Mouse (Mus musculus): ENCODE measurements around the gene Ptch2. TPM values are rescaled to one million over a fixed set of nuclear protein-coding genes. Genes with fewer than 3 reads are reported as not detected.
A peak's percentile ranks its signal among the peaks of the same experiment; 100 is the strongest.

Gene Ptch2
- polyA plus RNA-seq, 1 experiment from 2014 or later = 6.4 TPM

DNA sequence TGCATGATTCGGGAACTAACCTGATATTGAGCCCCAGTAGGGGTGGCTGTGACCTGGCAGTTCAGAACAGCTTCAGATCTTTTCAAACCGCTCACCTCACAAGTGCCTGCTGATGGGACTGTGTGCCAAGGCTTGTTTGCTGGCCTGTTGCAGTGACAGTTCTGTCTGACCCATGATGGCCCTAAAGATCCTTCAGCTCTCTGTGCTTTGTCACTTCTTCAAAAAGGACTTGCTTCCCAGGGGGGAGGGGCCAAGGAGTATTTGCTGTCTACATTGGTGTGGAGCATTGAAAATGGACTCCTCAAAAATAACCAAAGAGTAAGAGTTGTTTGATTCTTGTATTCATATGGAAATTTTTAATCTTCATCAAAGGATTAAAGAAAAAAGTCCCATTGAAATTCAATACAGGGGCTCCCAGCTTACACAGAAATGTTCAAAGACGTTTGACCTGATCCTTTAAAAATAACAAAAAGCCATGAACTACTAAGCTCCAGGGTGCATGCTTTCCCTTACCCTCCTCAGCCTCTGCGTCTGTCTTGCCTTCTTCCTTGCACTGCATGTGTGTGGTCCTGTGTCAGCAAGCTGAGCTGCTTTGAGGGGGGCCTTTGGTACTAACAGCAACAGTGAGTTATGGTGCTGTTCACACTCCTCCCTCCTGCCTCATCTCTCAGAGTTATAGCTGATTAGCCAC, 33.0 kb upstream of the Ptch2 start:
- Histone ChIP-seq H3K9me3 (ENCODE audit: control insufficient read depth, low read length) (no peaks in the 10 kb centered on the region), H3K4me1 (replicated peaks; ENCODE audit: control insufficient read depth, insufficient read depth, low read length) (peaks cover 2% of the 10 kb centered on the region; the same call in 1 of the 2 replicates), H3K9ac (ENCODE audit: low read length) (no peak overlapping the region), H3K4me2 (ENCODE audit: low read depth, low read length, severe bottlenecking) (no peak overlapping the region), H3K4me3 (ENCODE audit: low read depth, low read length) (no peak overlapping the region), H3K27ac (ENCODE audit: low read depth, low read length) (no peak overlapping the region), H3K27me3 (ENCODE audit: control insufficient read depth, insufficient read depth, low read length) (no peaks in the 10 kb centered on the region), H3K36me3 (ENCODE audit: control insufficient read depth, insufficient read depth, low read length) (no peaks in the 10 kb centered on the region; the same call in 1 of the 2 replicates)
- WGBS = 29% methylated on average over 4 of the region's 4 CpGs
- ATAC-seq (replicated peaks; ENCODE audit: low FRiP score) = peak; percentile 85
- DNase-seq (ENCODE audit: low spot score) = no peak

DNA sequence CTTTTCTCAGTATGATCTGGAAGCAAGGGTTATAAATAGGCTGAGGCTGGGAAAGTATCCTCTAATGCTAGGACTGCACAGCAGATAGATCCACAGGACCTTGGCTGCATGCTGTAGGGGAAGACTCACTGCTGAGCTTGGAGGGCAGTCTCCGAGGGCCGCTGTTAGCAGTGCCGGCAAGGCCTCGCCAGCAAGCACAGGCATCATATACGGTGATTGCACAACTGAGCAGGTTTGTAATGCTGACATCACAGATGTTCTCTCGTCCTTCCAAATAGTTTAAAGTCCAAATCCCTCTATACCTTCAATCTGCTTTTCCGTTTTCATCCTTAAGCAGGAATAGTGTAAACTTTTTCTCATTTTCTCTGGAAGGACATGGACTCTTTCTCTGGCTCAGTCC, 27.8 kb upstream of the Ptch2 start:
- H3K36me3 ChIP-seq (ENCODE audit: control insufficient read depth, insufficient read depth, low read length) = no peaks in the 10 kb centered on the region; the same call in 1 of the 2 replicates
- no peak overlapping the region for H3K27ac ChIP-seq (ENCODE audit: low read depth, low read length)
- no peak overlapping the region for H3K4me2 ChIP-seq (ENCODE audit: low read depth, low read length, severe bottlenecking)
- DNase-seq (ENCODE audit: low spot score) (no peak), ATAC-seq (replicated peaks; ENCODE audit: low FRiP score) (no peak)
- no peaks in the 10 kb centered on the region for H3K4me1 ChIP-seq (replicated peaks; ENCODE audit: control insufficient read depth, insufficient read depth, low read length)
- H3K9ac ChIP-seq (ENCODE audit: low read length) = no peak overlapping the region
- 94% methylated on average over 7 of the region's 7 CpGs for WGBS
- H3K4me3 ChIP-seq (ENCODE audit: low read depth, low read length) = no peak overlapping the region
- no peaks in the 10 kb centered on the region for H3K27me3 ChIP-seq (ENCODE audit: control insufficient read depth, insufficient read depth, low read length)
- H3K9me3 ChIP-seq (ENCODE audit: control insufficient read depth, low read length) = no peaks in the 10 kb centered on the region

DNA sequence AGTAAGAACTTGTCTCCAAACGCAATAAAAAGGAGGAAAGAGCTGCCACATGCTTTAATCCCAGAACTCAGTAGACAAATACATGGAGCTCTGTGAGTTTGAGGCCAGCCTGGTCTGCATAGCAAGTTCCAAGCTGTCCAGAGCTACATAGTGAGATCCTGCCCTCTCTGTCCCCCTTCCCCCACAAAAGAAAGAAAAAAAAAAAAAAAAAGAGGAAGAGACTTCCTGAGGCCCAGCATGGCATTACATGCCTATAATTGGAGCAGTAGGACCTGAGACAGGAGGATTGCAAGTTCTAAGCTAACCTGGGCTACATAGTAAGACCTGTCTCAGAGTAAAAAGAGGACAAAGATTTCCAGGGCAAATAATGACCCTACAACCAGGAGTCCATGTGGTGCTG, 26.2 kb upstream of the Ptch2 start:
- H3K27me3 ChIP-seq (ENCODE audit: control insufficient read depth, insufficient read depth, low read length) = no peaks in the 10 kb centered on the region
- H3K36me3 ChIP-seq (ENCODE audit: control insufficient read depth, insufficient read depth, low read length) = no peaks in the 10 kb centered on the region; the same call in 1 of the 2 replicates
- no peak overlapping the region for H3K27ac ChIP-seq (ENCODE audit: low read depth, low read length)
- no peaks in the 10 kb centered on the region for H3K4me1 ChIP-seq (replicated peaks; ENCODE audit: control insufficient read depth, insufficient read depth, low read length)
- 96% methylated on average over 1 of the region's 1 CpGs for WGBS
- DNase-seq (ENCODE audit: low spot score) (no peak), ATAC-seq (replicated peaks; ENCODE audit: low FRiP score) (no peak)
- H3K4me3 ChIP-seq (ENCODE audit: low read depth, low read length) = no peak overlapping the region
- no peak overlapping the region for H3K9ac ChIP-seq (ENCODE audit: low read length)
- no peaks in the 10 kb centered on the region for H3K9me3 ChIP-seq (ENCODE audit: control insufficient read depth, low read length)
- H3K4me2 ChIP-seq (ENCODE audit: low read depth, low read length, severe bottlenecking) = no peak overlapping the region

DNA sequence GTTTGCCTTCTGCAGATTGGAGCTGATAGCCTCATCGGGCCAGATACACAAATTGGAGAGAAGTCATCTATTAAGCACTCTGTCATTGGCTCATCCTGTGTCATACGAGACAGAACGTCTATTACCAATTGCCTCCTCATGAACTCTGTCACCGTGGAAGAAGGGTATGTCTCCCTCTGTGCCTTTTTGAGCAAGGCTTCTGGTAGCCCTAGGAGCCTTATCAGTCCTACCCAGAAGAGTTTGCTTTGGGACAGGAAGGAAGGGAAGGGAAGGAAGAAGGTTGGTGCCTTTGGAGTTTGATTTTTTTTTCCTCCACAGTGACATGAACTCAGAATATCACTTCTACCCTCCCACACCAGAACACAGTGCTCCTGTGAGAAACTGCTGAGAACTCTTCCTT, 25.3 kb upstream of the Ptch2 start:
- Histone ChIP-seq H3K36me3 (ENCODE audit: control insufficient read depth, insufficient read depth, low read length) (no peaks in the 10 kb centered on the region; the same call in 1 of the 2 replicates), H3K4me2 (ENCODE audit: low read depth, low read length, severe bottlenecking) (no peak overlapping the region), H3K27me3 (ENCODE audit: control insufficient read depth, insufficient read depth, low read length) (no peaks in the 10 kb centered on the region), H3K9ac (ENCODE audit: low read length) (no peak overlapping the region), H3K4me3 (ENCODE audit: low read depth, low read length) (no peak overlapping the region), H3K4me1 (replicated peaks; ENCODE audit: control insufficient read depth, insufficient read depth, low read length) (no peaks in the 10 kb centered on the region), H3K9me3 (ENCODE audit: control insufficient read depth, low read length) (no peaks in the 10 kb centered on the region), H3K27ac (ENCODE audit: low read depth, low read length) (no peak overlapping the region)
- no peak for DNase-seq (ENCODE audit: low spot score)
- WGBS = 87% methylated on average over 4 of the region's 4 CpGs
- no peak for ATAC-seq (replicated peaks; ENCODE audit: low FRiP score)

DNA sequence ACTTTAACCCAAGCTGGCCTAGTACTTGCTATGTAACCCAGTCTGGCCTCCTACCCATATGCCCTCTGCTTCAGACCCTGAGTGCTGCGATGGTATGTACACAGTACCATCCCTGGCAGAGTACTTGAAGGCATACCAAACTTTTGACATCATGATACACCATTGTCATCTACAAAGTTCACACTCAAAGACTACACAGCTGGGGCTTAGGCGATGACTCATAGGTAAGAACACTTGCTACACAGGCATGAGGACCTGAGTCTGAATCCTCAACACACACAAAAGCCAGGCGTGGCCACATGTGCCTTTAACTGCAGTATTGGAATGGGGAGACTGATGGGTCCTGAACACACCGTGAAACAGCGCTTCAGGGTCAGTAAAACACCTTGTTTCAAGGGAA, 24.7 kb upstream of the Ptch2 start:
- WGBS = 92% methylated on average over 5 of the region's 5 CpGs
- no peaks in the 10 kb centered on the region for H3K27me3 ChIP-seq (ENCODE audit: control insufficient read depth, insufficient read depth, low read length)

DNA sequence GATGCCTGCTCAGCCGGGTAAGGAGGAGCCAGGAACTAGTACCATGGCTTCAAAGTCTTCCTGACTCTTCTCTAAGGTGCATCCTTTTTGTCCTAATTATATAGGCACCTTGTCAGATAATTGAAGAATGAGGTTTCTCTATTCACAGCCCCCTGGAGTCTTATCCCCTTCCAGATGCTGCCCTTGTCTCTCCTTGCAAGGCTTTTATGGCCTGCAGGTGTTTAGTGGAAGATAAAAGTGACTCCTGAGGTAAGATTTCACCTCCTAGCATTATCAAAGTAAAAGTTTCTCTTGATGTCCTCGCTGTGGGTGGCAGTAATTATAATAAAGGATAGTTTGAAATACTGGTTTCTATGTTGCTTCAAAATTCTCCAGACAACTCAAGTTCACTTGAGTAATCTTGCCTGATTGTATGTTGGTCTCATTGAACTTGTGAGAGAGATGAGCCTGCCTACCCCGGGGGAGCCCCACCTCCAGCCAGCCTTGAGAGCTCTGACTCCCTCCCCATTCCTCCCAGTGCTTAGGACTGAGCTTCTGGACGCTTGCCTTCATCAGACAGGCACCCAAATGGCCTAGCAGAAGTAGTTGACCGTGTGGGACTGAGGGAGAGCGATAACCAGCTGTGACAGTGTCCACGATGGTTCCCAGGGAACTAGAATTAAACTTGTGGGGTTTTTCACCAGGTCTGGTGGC, 7.8 kb upstream of the Ptch2 start:
- H3K27ac ChIP-seq (ENCODE audit: low read depth, low read length) = no peak overlapping the region
- H3K27me3 ChIP-seq (ENCODE audit: control insufficient read depth, insufficient read depth, low read length) = no peaks in the 10 kb centered on the region
- H3K4me3 ChIP-seq (ENCODE audit: low read depth, low read length) = no peak overlapping the region
- no peak overlapping the region for H3K9ac ChIP-seq (ENCODE audit: low read length)
- ATAC-seq (replicated peaks; ENCODE audit: low FRiP score) (no peak), DNase-seq (ENCODE audit: low spot score) (no peak)
- no peaks in the 10 kb centered on the region for H3K9me3 ChIP-seq (ENCODE audit: control insufficient read depth, low read length)
- 87% methylated on average over 7 of the region's 7 CpGs for WGBS
- no peaks in the 10 kb centered on the region for H3K36me3 ChIP-seq (ENCODE audit: control insufficient read depth, insufficient read depth, low read length)
- H3K4me2 ChIP-seq (ENCODE audit: low read depth, low read length, severe bottlenecking) = no peak overlapping the region
- H3K4me1 ChIP-seq (replicated peaks; ENCODE audit: control insufficient read depth, insufficient read depth, low read length) = no peaks in the 10 kb centered on the region

More for the DNA sequence above, 24.7 kb upstream of the Ptch2 start:
- Histone ChIP-seq H3K4me3 (ENCODE audit: low read depth, low read length) (no peak overlapping the region), H3K36me3 (ENCODE audit: control insufficient read depth, insufficient read depth, low read length) (no peaks in the 10 kb centered on the region; the same call in 1 of the 2 replicates), H3K9me3 (ENCODE audit: control insufficient read depth, low read length) (no peaks in the 10 kb centered on the region), H3K9ac (ENCODE audit: low read length) (no peak overlapping the region), H3K27ac (ENCODE audit: low read depth, low read length) (no peak overlapping the region), H3K4me2 (ENCODE audit: low read depth, low read length, severe bottlenecking) (no peak overlapping the region), H3K4me1 (replicated peaks; ENCODE audit: control insufficient read depth, insufficient read depth, low read length) (no peaks in the 10 kb centered on the region)
- no peak for ATAC-seq (replicated peaks; ENCODE audit: low FRiP score)
- DNase-seq (ENCODE audit: low spot score) = no peak

DNA sequence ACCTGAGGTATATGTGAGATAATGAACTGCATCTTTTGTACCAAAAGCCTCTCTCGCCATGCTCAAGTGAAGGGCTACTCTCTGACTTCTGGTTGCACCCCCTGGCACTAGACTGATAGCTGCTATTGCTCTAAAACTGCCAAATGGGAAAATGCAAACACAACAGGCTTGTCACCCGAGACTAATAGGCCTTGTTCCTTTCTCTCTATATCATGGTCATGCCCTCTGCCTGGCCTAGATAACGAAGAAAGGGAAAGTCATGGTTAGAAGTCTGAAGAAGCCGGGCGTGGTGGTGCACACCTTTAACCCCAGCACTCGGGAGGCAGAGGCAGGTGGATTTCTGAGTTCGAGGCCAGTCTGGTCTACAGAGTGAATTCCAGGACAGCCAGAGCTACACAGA, 5.3 kb upstream of the Ptch2 start:
- Histone ChIP-seq H3K27ac (ENCODE audit: low read depth, low read length) (no peak overlapping the region), H3K9me3 (ENCODE audit: control insufficient read depth, low read length) (no peaks in the 10 kb centered on the region), H3K9ac (ENCODE audit: low read length) (no peak overlapping the region), H3K27me3 (ENCODE audit: control insufficient read depth, insufficient read depth, low read length) (peaks cover 6% of the 10 kb centered on the region; the same call in 1 of the 2 replicates), H3K4me1 (replicated peaks; ENCODE audit: control insufficient read depth, insufficient read depth, low read length) (peaks cover 3% of the 10 kb centered on the region), H3K4me3 (ENCODE audit: low read depth, low read length) (no peak overlapping the region), H3K4me2 (ENCODE audit: low read depth, low read length, severe bottlenecking) (no peak overlapping the region), H3K36me3 (ENCODE audit: control insufficient read depth, insufficient read depth, low read length) (no peaks in the 10 kb centered on the region)
- 83% methylated on average over 7 of the region's 7 CpGs for WGBS
- ATAC-seq (replicated peaks; ENCODE audit: low FRiP score) = no peak
- DNase-seq (ENCODE audit: low spot score) = no peak

DNA sequence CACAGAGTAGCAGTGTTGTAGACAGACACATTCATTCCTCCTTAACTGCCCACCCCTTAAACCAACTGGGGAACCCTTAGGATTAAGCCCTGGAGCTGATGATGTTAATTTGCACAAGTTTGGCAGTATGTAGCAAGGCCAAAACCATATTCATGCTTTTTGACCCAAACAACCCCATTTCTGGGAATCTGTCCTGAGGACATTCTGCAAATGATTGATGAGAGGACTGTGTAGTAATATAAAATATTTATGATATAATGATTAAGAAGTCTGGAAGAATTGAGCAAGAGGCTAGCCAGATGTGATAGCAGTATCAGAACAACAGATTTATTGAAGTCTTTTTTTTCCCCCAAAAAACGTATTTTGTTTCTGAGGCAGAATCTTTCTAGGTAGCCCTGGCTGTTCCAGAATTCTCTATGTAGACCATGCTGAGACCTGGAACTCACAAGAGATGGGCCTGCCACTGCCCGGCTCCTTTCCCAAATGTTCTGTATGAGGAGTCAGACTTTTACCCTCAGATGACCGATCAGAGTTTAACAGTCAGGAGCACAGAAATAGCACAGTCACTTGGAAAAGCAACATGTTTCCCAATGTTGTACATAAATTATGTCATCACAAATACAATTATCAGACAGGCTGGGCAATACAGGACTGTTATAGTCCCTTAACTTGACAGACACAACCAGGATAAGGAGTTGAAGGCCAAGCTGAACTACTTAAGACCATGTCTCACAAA, 1.1 kb upstream of the Ptch2 start:
- Histone ChIP-seq H3K4me1 (replicated peaks; ENCODE audit: control insufficient read depth, insufficient read depth, low read length) (peaks cover 9% of the 10 kb centered on the region), H3K4me2 (ENCODE audit: low read depth, low read length, severe bottlenecking) (no peak overlapping the region), H3K9ac (ENCODE audit: low read length) (no peak overlapping the region; the same call in 1 of the 2 replicates), H3K27ac (ENCODE audit: low read depth, low read length) (no peak overlapping the region), H3K9me3 (ENCODE audit: control insufficient read depth, low read length) (no peaks in the 10 kb centered on the region), H3K36me3 (ENCODE audit: control insufficient read depth, insufficient read depth, low read length) (no peaks in the 10 kb centered on the region), H3K27me3 (ENCODE audit: control insufficient read depth, insufficient read depth, low read length) (peaks cover 14% of the 10 kb centered on the region; the same call in 1 of the 2 replicates), H3K4me3 (ENCODE audit: low read depth, low read length) (no peak overlapping the region)
- DNase-seq (ENCODE audit: low spot score) (no peak), ATAC-seq (replicated peaks; ENCODE audit: low FRiP score) (no peak)
- 84% methylated on average over 3 of the region's 3 CpGs for WGBS

Measured in forebrain, embryonic 11.5 days (tissue).